Mouse (Mus musculus) frontal cortex, adult 2 months (tissue): ENCODE data around the gene Smox. TPM values are rescaled to one million over a fixed set of nuclear protein-coding genes. Genes with fewer than 3 reads are reported as not detected.

Source experiments
- DNase-seq, 2 experiments: peaks; one replicate each; pipeline ENCODE4 v3.0.0; 2022; ENCODE audit warnings: low spot score in 1 of 2; ENCODE audit errors: extremely low spot score in 1 of 2
- polyA plus RNA-seq: library from polyadenylated mRNA; depleted of rRNA; stranded (reverse); fragments of >200 nt; gene quantifications from 2 replicates; pipeline ENCODE4 v1.2.3, GENCODE M21; 2012

Gene Smox
- polyA plus RNA-seq, 1 experiment, result 73.5 TPM

GRCm38 (mm10) chr2:131483562-131483961 is 7.7 kb upstream of the Smox start:
- no peak for DNase-seq

- peak in 1 of 2 experiments; percentile 77 for DNase-seq
Measured at GRCm38 (mm10) chr2:131484182-131484581, 7.1 kb upstream of the Smox start.

- DNase-seq, result no peak
Measured at GRCm38 (mm10) chr2:131485126-131485525, 6.2 kb upstream of the Smox start.

GRCm38 (mm10) chr2:131486046-131486445 is 5.2 kb upstream of the Smox start:
- no peak for DNase-seq

GRCm38 (mm10) chr2:131487337-131487736 is 4.0 kb upstream of the Smox start:
- DNase-seq, result no peak

- no peak for DNase-seq
Measured at GRCm38 (mm10) chr2:131488261-131488660, 3.0 kb upstream of the Smox start.

- no peak for DNase-seq
Measured at GRCm38 (mm10) chr2:131488870-131489269, 2.4 kb upstream of the Smox start.

- DNase-seq, result no peak
Measured at GRCm38 (mm10) chr2:131489591-131489990, 1.7 kb upstream of the Smox start.

- peak in 1 of 2 experiments; percentile 78 for DNase-seq
Measured at GRCm38 (mm10) chr2:131491707-131492595, 655 bp downstream of the Smox start.

GRCm38 (mm10) chr2:131492596-131493139 is 1.4 kb downstream of the Smox start:
- no peak for DNase-seq

GRCm38 (mm10) chr2:131493446-131493845 is 2.1 kb downstream of the Smox start:
- no peak for DNase-seq

- no peak for DNase-seq
Measured at GRCm38 (mm10) chr2:131495256-131495655, 4.0 kb downstream of the Smox start.

- no peak for DNase-seq
Measured at GRCm38 (mm10) chr2:131496125-131496820, 5.0 kb downstream of the Smox start.

- DNase-seq, result no peak
Measured at GRCm38 (mm10) chr2:131497224-131497856, 6.0 kb downstream of the Smox start.

GRCm38 (mm10) chr2:131498219-131498618 is 6.9 kb downstream of the Smox start:
- DNase-seq, result no peak

- no peak for DNase-seq
Measured at GRCm38 (mm10) chr2:131499290-131499845, 8.1 kb downstream of the Smox start.

GRCm38 (mm10) chr2:131501886-131502285 is 10.6 kb downstream of the Smox start:
- no peak for DNase-seq

- DNase-seq, result no peak
Measured at GRCm38 (mm10) chr2:131502561-131502960, 11.3 kb downstream of the Smox start.

GRCm38 (mm10) chr2:131505431-131505830 is 14.1 kb downstream of the Smox start:
- DNase-seq, result no peak

GRCm38 (mm10) chr2:131506358-131506757 is 15.1 kb downstream of the Smox start:
- no peak for DNase-seq

GRCm38 (mm10) chr2:131508501-131508900 is 17.2 kb downstream of the Smox start:
- DNase-seq, result peak; percentile 52 to 55
